Mouse (Mus musculus) T-helper 17 cell (primary cell): ENCODE data around the gene Myl10.
"Not testable (repeated sequence)": the region's sequence is repeated elsewhere in the genome, so short reads cannot be mapped to it uniquely, and the experiment has no call there.

Source experiments
- in situ Hi-C, 2 experiments: fragments of 300-600 bp; cut with MboI, MseI; formaldehyde crosslinking; loops; 1 replicate in 1 of 2; 2 replicates in 1 of 2; pipeline ENCODE4 v1.15.1; 2025; ENCODE audit warnings: high pct_unique_total_duplicates in 2 of 2

Myl10 gene

GRCm38 (mm10) chr5:136704151-136704550, 11.2 kb downstream of the Myl10 start:
- in situ Hi-C loops, result no loop called here

GRCm38 (mm10) chr5:136705532-136705931, 12.6 kb downstream of the Myl10 start:
- in situ Hi-C loops, result no loop called here

GRCm38 (mm10) chr5:136706803-136707202, 13.9 kb downstream of the Myl10 start:
- in situ Hi-C loops, result no loop called here

GRCm38 (mm10) chr5:136708116-136708515, 15.2 kb downstream of the Myl10 start:
- in situ Hi-C loops, result no loop called here

GRCm38 (mm10) chr5:136710742-136711141, 17.8 kb downstream of the Myl10 start:
- in situ Hi-C loops, result no loop called here

GRCm38 (mm10) chr5:136714232-136714875, 21.4 kb downstream of the Myl10 start:
- in situ Hi-C loops, result no loop called here

GRCm38 (mm10) chr5:136714879-136715278, 21.9 kb downstream of the Myl10 start:
- in situ Hi-C loops, result no loop called here

GRCm38 (mm10) chr5:136716696-136717572, 24.0 kb downstream of the Myl10 start:
- in situ Hi-C loops, result no loop called here

GRCm38 (mm10) chr5:136717573-136717854, 24.6 kb downstream of the Myl10 start:
- in situ Hi-C loops, result no loop called here

- in situ Hi-C loops, result no loop called here
Measured at GRCm38 (mm10) chr5:136718656-136719055, 25.7 kb downstream of the Myl10 start.

- in situ Hi-C loops, result no loop called here
Measured at GRCm38 (mm10) chr5:136721596-136721995, 28.6 kb downstream of the Myl10 start.

- in situ Hi-C loops, result not testable (repeated sequence)
Measured at GRCm38 (mm10) chr5:136726271-136726670, 33.3 kb downstream of the Myl10 start.

- in situ Hi-C loops, result no loop called here
Measured at GRCm38 (mm10) chr5:136738918-136739317, 46.0 kb downstream of the Myl10 start.

GRCm38 (mm10) chr5:136746596-136746995, 53.6 kb downstream of the Myl10 start:
- in situ Hi-C loops, result no loop called here
